Mouse (Mus musculus) heart, postnatal 0 days (tissue): Measurements from ENCODE around the gene Itgb5. TPM values are rescaled to one million over a fixed set of nuclear protein-coding genes. Genes with fewer than 3 reads are reported as not detected.

Experiments used
- ATAC-seq: fragments of 200-750 bp; cut with Nextera tagmentation; 2 replicates; pipeline ENCODE4 v1.8.0; 2017; ENCODE audit warnings: low read depth, moderate number of reproducible peaks, moderate library complexity; ENCODE audit not compliant: insufficient read depth
- DNase-seq: peaks from one replicate; pipeline ENCODE4 v3.0.0-alpha.2; 2016; ENCODE audit warnings: low spot score
- H3K27ac ChIP-seq: fragments of 300-500 bp; sonication (generic); 2 replicates; pipeline ENCODE4 v1.5.1; 2014; ENCODE audit warnings: low read depth, mild to moderate bottlenecking
- H3K27me3 ChIP-seq: fragments of 300-500 bp; sonication (generic); 2 replicates; pipeline ENCODE4 v1.6.1; 2014; ENCODE audit warnings: low read length, mixed read lengths; ENCODE audit not compliant: control insufficient read depth, insufficient read depth
- H3K36me3 ChIP-seq: fragments of 300-500 bp; sonication (generic); replicated peaks from 2 replicates; pipeline ENCODE4 v1.6.1; 2014; ENCODE audit warnings: low read length, mixed read lengths; ENCODE audit not compliant: control insufficient read depth, insufficient read depth
- H3K4me1 ChIP-seq: fragments of 300-500 bp; sonication (generic); 2 replicates; pipeline ENCODE4 v1.6.1; 2014; ENCODE audit warnings: antibody characterized with exemption; ENCODE audit not compliant: control insufficient read depth, insufficient read depth
- H3K4me2 ChIP-seq: fragments of 300-500 bp; sonication (generic); 2 replicates; pipeline ENCODE4 v1.6.1; 2014; ENCODE audit warnings: low read depth, mild to moderate bottlenecking, low read length, moderate library complexity
- H3K4me3 ChIP-seq: fragments of 300-500 bp; sonication (generic); 2 replicates; pipeline ENCODE4 v1.5.1; 2014; ENCODE audit warnings: low read depth, low read length
- H3K9ac ChIP-seq: fragments of 300-500 bp; sonication (generic); replicated peaks from 2 replicates; pipeline ENCODE4 v1.6.1; 2014; ENCODE audit warnings: low read depth, low read length, mixed read lengths
- H3K9me3 ChIP-seq: fragments of 300-500 bp; sonication (generic); replicated peaks from 2 replicates; pipeline ENCODE4 v1.6.1; 2016; ENCODE audit warnings: low read length; ENCODE audit not compliant: control insufficient read depth
- CTCF ChIP-seq: IDR thresholded peaks from 2 replicates; pipeline ENCODE4 v1.5.1; 2016; ENCODE audit warnings: antibody characterized with exemption, control low read depth, low read depth
- EP300 ChIP-seq: IDR thresholded peaks from 2 replicates; pipeline ENCODE4 v1.6.1; 2016; ENCODE audit warnings: antibody characterized with exemption, low read depth
- WGBS: fragments of 180-500 bp; shearing (Covaris S2); extraction: QIAGEN DNeasy Blood & Tissue Kit; methylation state at CpG from one replicate; pipeline ENCODE4 v1.1.7; 2014; 5-methylcytosine and 5-hydroxymethylcytosine counted together
- polyA plus RNA-seq: library from polyadenylated mRNA; unstranded; fragments of >200 nt; fragmentation: Nextera tagmentation; extraction: Ambion mirVana; gene quantifications from 2 replicates; pipeline ENCODE4 v1.2.1, GENCODE M21; 2015
- total RNA-seq: library from RNA; depleted of rRNA; stranded (reverse); fragments of >200 nt; gene quantifications from 2 replicates; pipeline ENCODE4 v1.2.3, GENCODE M21; 2014; ENCODE audit warnings: low replicate concordance

Itgb5 gene
- total and polyA plus RNA-seq, 2 experiments from 2014 or later, result 33.4 to 116 TPM

GRCm38 (mm10) chr16:33842081-33842880 is 12.8 kb downstream of the Itgb5 start:
- ATAC-seq, result 0 out of 2 replicates have a peak, but pooled peaks have one; percentile 41
- H3K4me3 ChIP-seq, result no peak overlapping the region

GRCm38 (mm10) chr16:33844150-33844611 is 14.7 kb downstream of the Itgb5 start:
- TF ChIP-seq CTCF, result no peak
- no peak for TF ChIP-seq EP300
- Histone ChIP-seq H3K4me2 (no peak overlapping the region), H3K4me1 (peaks cover 5% of the 10 kb centered on the region; the same call in 1 of the 2 replicates), H3K36me3 (peaks cover 9% of the 10 kb centered on the region; the same call in 1 of the 2 replicates), H3K9ac (no peak overlapping the region), H3K27ac (no peak overlapping the region), H3K27me3 (no peaks in the 10 kb centered on the region), H3K9me3 (no peaks in the 10 kb centered on the region), H3K4me3 (no peak overlapping the region)
- ATAC-seq, result no peak
- WGBS, result 69% methylated on average over 4 of the region's 4 CpGs
- DNase-seq, result no peak

More at GRCm38 (mm10) chr16:33842081-33842880, 12.8 kb downstream of the Itgb5 start:
- Histone ChIP-seq H3K36me3 (peaks cover 9% of the 10 kb centered on the region; the same call in 1 of the 2 replicates), H3K9ac (no peak overlapping the region), H3K9me3 (no peaks in the 10 kb centered on the region), H3K4me1 (peaks cover 5% of the 10 kb centered on the region; the same call in 1 of the 2 replicates), H3K27ac (peak overlapping the region; percentile 53), H3K27me3 (no peaks in the 10 kb centered on the region), H3K4me2 (no peak overlapping the region)
- no peak for DNase-seq
- 65% methylated on average over 12 of the region's 12 CpGs for WGBS
- TF ChIP-seq CTCF (no peak), EP300 (no peak)

GRCm38 (mm10) chr16:33844866-33845265 is 15.4 kb downstream of the Itgb5 start:
- WGBS, result 87% methylated on average over 6 of the region's 6 CpGs
- Histone ChIP-seq H3K4me3 (no peak overlapping the region), H3K4me1 (peaks cover 5% of the 10 kb centered on the region; the same call in 1 of the 2 replicates), H3K27me3 (no peaks in the 10 kb centered on the region), H3K4me2 (no peak overlapping the region), H3K9ac (no peak overlapping the region), H3K27ac (no peak overlapping the region), H3K36me3 (peaks cover 9% of the 10 kb centered on the region; the same call in 1 of the 2 replicates), H3K9me3 (no peaks in the 10 kb centered on the region)
- DNase-seq (no peak), ATAC-seq (no peak)
- TF ChIP-seq CTCF (no peak), EP300 (no peak)

GRCm38 (mm10) chr16:33853271-33853670 is 23.8 kb downstream of the Itgb5 start:
- Histone ChIP-seq H3K4me1 (no peaks in the 10 kb centered on the region), H3K4me3 (no peak overlapping the region), H3K27ac (no peak overlapping the region), H3K9me3 (no peaks in the 10 kb centered on the region), H3K4me2 (no peak overlapping the region), H3K36me3 (0 out of 2 replicates have a peak, but pooled peaks cover 6% of the 10 kb centered on the region), H3K9ac (no peak overlapping the region), H3K27me3 (no peaks in the 10 kb centered on the region)
- no peak for TF ChIP-seq CTCF
- TF ChIP-seq EP300, result no peak
- ATAC-seq (no peak), DNase-seq (no peak)

GRCm38 (mm10) chr16:33858766-33859165 is 29.3 kb downstream of the Itgb5 start:
- WGBS, result 76% methylated on average over 2 of the region's 2 CpGs

More at GRCm38 (mm10) chr16:33858766-33859165, 29.3 kb downstream of the Itgb5 start:
- Histone ChIP-seq H3K9me3 (no peaks in the 10 kb centered on the region), H3K27me3 (no peaks in the 10 kb centered on the region), H3K4me1 (peaks cover 23% of the 10 kb centered on the region), H3K36me3 (no peaks in the 10 kb centered on the region), H3K9ac (no peak overlapping the region), H3K27ac (no peak overlapping the region), H3K4me3 (no peak overlapping the region), H3K4me2 (no peak overlapping the region)
- ATAC-seq, result no peak
- TF ChIP-seq CTCF (no peak), EP300 (no peak)
- DNase-seq, result no peak
